Mouse (Mus musculus): ENCODE measurements around the gene Kcnk1.

Kcnk1 gene

GRCm38 (mm10) chr8:126045751-126046150, 50.8 kb downstream of the Kcnk1 start:
- no peak for DNase-seq (ENCODE audit: low spot score)

- DNase-seq (ENCODE audit: low spot score) = no peak
Measured at GRCm38 (mm10) chr8:126053911-126054310, 58.9 kb downstream of the Kcnk1 start.

GRCm38 (mm10) chr8:126058876-126059275, 63.9 kb downstream of the Kcnk1 start:
- no peak for DNase-seq (ENCODE audit: low spot score)

GRCm38 (mm10) chr8:126062844-126063243, 67.9 kb downstream of the Kcnk1 start:
- DNase-seq (ENCODE audit: low spot score) = no peak

GRCm38 (mm10) chr8:126063832-126064409, 69.0 kb downstream of the Kcnk1 start:
- no peak for DNase-seq (ENCODE audit: low spot score)

- no peak for DNase-seq (ENCODE audit: low spot score)
Measured at GRCm38 (mm10) chr8:126064587-126065145, 69.7 kb downstream of the Kcnk1 start.

GRCm38 (mm10) chr8:126067306-126067705, 72.3 kb downstream of the Kcnk1 start:
- no peak for DNase-seq (ENCODE audit: low spot score)

- DNase-seq (ENCODE audit: low spot score) = no peak
Measured at GRCm38 (mm10) chr8:126068136-126068535, 73.2 kb downstream of the Kcnk1 start.

- no peak for DNase-seq (ENCODE audit: low spot score)
Measured at GRCm38 (mm10) chr8:126072678-126073077, 77.7 kb downstream of the Kcnk1 start.

- peak; percentile 36 for DNase-seq (ENCODE audit: low spot score)
Measured at GRCm38 (mm10) chr8:126073141-126073740, 78.3 kb downstream of the Kcnk1 start.

- DNase-seq (ENCODE audit: low spot score) = no peak
Measured at GRCm38 (mm10) chr8:126074111-126074510, 79.1 kb downstream of the Kcnk1 start.

GRCm38 (mm10) chr8:126075400-126075799, 80.4 kb downstream of the Kcnk1 start:
- peak; percentile 66 for DNase-seq (ENCODE audit: low spot score)

Measured in left cerebral cortex, adult 11 months (tissue).